Mouse (Mus musculus) urinary bladder, postnatal 10 days (tissue): ENCODE data around the gene Krtap10-10.
"Not testable (repeated sequence)": the region's sequence is repeated elsewhere in the genome, so short reads cannot be mapped to it uniquely, and the experiment has no call there.

Source experiments
- DNase-seq: peaks from one replicate; pipeline ENCODE4 v3.0.0; 2022; ENCODE audit warnings: low spot score

Krtap10-10 gene

DNA sequence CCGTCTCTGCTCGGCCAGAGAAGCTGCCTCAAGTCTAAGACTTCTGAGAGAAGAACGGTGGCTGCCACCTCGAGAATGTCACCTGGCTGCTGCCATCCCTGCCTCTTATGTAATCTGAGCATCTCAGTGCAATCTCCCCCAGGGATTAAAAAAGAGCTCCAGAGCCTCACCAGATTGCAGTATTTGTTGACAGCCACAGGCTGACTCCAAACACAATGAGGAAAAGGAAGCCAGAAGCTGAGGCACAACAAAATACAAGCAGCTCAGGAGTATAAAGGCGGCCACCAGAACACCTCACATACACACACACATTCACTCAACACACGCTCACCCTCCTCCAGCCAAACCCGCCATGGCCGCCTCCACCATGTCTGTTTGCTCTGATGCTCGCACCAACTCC is at the start of gene Krtap10-10:
Gene Krtap10-10 (plus strand): TSS at position 301 of the 400 bp plus-strand sequence.
- no peak for DNase-seq

DNA sequence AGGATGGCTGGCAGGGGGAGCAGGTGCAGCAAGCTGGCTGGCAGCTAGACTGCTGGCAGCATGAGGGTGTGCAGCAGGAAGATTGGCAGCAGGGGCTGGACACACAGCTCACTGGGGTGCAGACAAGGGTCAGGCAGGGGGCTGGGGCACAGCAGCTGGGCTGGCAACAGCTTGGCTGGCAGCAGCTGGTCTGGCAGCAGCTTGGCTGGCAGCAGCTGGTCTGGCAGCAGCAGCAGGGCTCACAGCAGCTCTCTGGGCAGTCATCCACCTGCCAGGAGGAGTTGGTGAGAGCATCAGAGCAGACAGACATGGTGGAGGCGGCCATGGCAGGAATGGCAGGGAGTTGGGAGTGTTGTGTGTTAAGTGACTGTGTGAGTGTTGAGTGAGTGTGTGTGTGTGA is 47.9 kb upstream of the Krtap10-10 start, which contains the start of gene Gm7137:
Gene Gm7137 (minus strand): TSS at position 325 of the 400 bp plus-strand sequence.
- not testable (repeated sequence) for DNase-seq

GRCm38 (mm10) chr10:77788621-77789020 is 47.1 kb upstream of the Krtap10-10 start:
- no peak for DNase-seq

DNA sequence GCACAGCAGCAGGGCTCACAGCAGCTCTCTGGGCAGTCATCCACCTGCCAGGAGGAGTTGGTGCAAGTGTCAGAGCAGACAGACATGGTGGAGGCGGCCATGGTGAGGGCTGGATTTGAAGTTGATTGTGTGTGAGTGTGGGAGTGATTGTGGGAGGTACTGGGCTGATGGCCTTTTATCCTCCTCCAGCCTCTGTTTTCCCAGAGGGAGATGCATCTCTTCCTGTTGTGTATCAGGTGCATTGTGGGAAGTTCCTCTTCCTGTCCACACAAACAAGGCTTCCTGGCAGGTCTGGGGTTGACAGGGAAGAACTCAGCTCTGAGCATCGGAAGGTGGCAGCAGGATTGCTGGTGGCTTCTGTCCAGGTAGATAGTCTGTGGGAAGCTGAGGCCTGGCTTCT is 40.8 kb upstream of the Krtap10-10 start, which contains the start of gene Gm9639:
Gene Gm9639 (minus strand): TSS at position 101 of the 400 bp plus-strand sequence.
- DNase-seq, result no peak

GRCm38 (mm10) chr10:77797677-77798076 is 38.1 kb upstream of the Krtap10-10 start:
- DNase-seq, result no peak

DNA sequence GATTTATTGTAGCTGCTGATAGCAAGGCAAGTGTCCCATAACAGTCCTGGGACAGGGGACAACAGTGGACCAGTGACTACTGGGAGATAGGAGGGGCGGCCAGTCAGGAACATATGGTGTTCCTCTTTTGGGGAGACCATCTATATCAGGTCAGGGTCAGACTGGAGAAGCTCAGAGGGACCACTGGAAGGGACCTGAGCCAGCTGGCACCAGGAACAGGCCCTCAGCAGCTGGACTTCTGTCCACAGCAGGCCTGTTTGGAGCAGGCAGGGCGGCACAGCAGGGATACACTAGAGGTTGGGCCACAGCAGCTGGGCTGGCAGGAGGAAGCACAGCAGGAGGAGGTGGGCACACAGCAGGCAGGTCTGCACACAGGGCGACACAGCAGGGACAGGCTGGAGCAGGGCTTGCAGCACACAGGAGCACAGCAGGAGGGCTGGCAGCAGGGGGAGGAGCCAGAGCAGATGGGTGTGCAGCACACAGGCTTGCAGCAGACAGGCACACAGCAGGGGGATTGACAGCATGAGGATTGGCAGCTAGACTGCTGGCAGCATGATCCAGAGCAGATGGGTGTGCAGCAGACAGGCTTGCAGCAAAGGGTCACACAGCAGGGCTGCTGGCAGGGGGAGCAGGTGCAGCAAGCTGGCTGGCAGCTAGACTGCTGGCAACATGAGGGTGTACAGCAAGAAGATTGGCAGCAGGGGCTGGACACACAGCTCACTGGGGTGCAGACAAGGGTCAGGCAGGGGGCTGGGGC is 37.4 kb upstream of the Krtap10-10 start:
- not testable (repeated sequence) for DNase-seq

DNA sequence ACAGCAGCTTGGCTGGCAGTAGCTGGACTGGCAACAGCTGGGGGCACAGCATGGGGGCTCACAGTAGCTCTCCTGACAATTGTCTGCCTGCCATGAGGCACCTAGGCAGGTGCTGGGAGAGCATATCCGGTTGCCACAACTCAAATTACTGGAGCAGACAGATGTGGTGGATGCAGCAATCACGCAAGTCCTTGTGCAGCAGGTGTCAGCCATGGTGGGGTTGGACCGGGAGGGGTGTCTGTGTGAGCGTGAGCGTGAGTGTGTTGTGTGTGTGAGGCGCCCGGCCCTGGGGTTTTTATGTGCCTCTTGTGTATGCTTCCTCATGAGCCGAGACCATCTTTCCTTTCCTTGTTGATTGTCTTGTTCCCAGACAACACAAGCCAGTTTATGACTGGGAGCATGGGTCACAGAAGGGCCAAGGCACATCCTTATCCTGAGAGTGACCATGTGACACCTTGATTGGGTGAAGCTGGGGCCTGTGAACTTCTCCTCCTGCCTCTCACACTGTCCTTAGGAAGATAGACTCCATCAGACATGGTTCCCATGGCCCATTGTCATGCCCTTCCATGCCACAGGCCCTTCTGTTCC is 36.7 kb upstream of the Krtap10-10 start, which contains the start of gene Gm19668:
Gene Gm19668 (minus strand): TSS at position 213 of the 588 bp plus-strand sequence.
- DNase-seq, result no peak

- no peak for DNase-seq
These were observed 31.7 kb upstream of the Krtap10-10 start for GRCm38 (mm10) chr10:77804095-77804494.

DNA sequence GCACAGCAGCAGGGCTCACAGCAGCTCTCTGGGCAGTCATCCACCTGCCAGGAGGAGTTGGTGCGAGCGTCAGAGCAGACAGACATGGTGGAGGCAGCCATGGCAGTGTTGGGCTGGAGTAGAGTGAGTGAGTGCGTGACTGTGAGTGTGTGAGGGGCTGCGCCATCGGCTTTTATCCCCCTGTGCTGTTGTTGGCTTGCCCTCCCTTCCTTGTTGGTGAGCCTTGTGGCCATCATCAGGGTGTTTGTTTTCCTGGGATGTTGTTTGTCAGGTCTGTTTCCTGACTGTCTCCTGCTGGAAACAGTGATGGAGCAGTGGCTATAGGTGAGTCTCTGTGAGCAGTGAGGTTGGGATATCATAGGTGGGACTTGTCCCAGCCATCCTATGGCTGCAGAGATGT is 24.0 kb upstream of the Krtap10-10 start, which contains the start of gene Gm9507:
Gene Gm9507 (minus strand): TSS at position 101 of the 400 bp plus-strand sequence.
- DNase-seq, result no peak

DNA sequence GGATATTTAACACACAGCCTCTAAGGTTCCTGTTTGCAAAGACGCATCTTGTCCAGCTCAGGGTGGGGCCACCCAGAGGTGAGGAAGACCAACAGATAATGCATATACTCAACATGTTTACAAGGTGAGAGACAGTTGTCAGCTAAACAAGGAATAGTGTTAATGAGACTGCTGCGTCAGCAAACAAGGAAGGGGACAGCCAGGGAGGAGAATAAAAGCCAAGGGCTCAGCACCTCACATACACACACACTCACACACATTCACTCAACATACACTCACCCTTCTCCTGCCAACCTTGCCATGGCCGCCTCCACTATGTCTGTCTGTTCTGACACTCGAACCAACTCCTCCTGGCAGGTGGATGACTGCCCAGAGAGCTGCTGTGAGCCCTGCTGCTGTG is 21.4 kb upstream of the Krtap10-10 start, which contains the start of gene Gm2696:
Gene Gm2696 (plus strand): TSS at position 301 of the 400 bp plus-strand sequence.
- DNase-seq, result no peak

DNA sequence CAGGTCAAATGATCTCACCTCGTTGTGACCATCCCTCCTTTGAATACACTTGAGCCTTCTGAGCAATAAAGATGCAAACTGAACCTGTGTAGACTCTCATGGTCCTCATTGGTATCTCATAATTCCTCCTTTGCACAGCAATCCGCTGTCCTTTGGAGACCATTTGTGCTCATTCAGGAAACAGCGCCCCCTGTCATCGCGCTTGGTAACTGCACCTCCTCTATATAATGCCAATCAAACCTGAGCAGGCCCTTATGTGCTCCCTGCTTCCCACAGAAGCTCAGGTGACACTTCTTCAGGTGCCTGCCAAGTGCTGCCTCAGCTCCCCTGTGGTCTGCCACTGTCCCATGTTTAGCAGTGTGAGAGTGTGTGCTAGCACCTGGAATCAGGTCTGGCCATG is 20.2 kb upstream of the Krtap10-10 start:
- no peak for DNase-seq

- no peak for DNase-seq
These were observed 17.2 kb upstream of the Krtap10-10 start for GRCm38 (mm10) chr10:77818523-77818922.

- DNase-seq, result no peak
These were observed 16.5 kb upstream of the Krtap10-10 start for GRCm38 (mm10) chr10:77819203-77819602.

DNA sequence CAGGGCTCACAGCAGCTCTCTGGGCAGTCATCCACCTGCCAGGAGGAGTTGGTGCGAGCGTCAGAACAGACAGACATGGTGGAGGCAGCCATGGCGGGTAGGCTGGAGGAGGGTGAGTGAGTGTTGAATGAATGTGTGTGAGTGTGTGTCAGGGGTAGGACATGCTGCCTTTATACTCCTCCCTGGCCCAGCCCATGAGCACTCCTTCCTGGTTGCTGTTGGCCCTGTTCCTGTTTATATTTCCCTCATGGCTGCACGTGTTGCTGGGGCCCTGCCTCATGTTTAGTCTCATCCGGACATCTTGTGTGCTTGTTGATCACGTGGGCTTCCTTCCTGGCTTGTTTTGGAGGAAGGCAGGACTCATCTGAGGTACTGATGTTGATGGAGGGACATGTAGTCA is 8.8 kb upstream of the Krtap10-10 start, which contains the start of gene Krtap10-4:
Gene Krtap10-4 (minus strand): TSS at position 145 of the 400 bp plus-strand sequence.
- no peak for DNase-seq

DNA sequence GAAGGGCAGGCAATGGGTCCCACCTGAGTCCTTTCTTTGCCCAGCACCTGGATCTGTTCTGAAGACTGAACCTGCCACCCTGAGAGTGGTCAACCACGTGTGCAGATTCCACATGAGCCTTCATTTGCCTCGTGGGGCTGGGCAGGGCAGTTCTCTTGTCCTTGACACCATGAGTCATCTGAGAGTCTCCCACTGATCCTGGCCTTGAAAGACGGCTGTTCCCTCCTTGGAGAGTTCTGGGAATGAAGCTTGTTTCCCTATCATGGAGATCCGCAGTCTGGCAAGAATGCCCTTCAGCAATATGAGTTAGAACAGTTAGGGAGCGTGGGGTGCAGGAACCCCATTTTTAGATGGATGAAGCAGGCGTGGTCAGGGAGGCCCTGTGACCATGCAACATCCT is 3.3 kb downstream of the Krtap10-10 start:
- DNase-seq, result no peak

DNA sequence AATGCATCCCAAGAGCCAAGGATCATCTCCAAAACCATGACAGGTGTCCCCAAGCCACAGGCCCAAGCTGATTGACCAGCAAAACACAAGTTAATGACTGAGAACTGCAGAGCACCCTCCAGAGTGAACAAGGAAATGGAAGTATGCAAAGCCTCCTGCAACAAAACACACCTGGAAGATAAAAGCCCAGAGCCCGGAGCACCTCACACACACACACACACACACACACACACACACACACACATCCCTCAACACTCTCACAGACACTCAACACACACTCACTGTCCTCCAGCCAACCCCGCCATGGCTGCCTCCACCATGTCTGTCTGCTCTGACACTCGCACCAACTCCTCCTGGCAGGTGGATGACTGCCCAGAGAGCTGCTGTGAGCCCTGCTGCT is 10.8 kb downstream of the Krtap10-10 start, which contains the start of gene Gm36176:
Gene Gm36176 (plus strand): TSS at position 301 of the 400 bp plus-strand sequence.
- no peak for DNase-seq

DNA sequence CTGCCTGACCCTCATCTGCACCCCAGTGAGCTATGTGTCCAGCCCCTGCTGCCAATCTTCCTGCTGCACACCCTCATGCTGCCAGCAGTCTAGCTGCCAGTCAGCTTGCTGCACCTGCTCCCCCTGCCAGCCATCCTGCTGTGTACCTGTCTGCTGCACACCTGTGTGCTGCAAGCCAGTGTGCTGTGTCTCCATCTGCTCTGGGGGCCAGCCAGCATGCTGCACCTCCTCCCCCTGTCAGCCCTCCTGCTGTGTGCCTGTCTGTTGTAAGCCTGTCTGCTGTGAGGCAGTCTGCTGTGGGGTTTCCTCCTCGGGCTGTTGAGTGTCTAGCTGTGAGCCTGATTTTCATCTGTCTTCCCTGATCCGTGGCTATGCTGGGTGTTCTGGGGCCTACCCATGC is 11.2 kb downstream of the Krtap10-10 start:
- DNase-seq, result no peak

DNA sequence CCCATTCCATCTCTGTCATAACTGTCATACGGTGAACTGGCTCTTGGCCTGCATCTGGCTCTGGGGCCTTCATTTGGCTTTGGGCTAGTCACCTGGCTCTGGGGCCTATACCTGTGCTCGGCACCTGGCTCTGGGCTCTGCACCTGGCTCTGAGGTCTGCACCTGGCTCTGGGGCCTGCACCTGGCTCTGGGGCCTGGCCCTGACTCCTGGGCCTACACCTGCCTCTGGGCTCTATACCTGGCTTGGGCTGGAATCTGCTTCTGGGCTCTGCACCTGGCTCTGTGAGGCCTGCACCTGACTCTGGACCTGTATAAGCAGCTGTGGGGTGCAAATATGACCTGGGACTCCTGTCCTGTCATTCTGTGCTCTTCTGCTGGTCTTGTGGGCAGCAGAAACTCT is 11.8 kb downstream of the Krtap10-10 start:
- DNase-seq, result no peak

DNA sequence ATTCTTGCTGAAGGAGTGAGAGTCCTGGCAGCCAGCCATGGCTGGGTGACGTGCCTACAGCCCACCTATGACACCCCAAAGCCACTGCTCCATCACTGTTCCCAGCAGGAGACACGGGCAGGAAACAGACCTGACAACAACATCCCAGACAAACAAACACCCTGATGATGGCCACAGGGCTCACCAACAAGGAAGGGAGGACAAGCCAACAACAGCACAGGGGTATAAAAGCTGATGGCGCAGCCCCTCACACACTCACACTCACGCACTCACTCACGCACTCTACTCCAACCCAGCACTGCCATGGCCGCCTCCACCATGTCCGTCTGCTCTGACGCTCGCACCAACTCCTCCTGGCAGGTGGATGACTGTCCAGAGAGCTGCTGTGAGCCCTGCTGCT is 16.8 kb downstream of the Krtap10-10 start, which contains the start of gene Gm10318:
Gene Gm10318 (plus strand): TSS at position 301 of the 400 bp plus-strand sequence.
- DNase-seq, result no peak

DNA sequence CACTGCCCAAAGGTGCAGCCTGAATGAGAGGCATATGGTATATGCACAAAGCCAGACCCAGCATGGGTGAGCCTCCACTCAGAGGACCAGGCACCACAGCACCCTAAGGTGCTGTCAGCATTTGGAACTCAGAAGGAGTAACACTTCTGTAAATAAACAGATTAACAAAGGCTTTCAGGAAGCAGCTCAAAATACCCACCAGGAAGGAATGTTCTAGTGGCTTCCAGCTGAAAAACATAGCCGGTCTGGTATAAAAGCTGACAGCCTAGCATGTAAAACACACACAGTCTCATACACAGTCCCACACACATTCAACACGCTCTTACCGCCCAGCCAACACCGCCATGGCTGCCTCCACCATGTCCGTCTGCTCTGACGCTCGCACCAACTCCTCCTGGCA is 25.9 kb downstream of the Krtap10-10 start, which contains the start of gene Gm3285:
Gene Gm3285 (plus strand): TSS at position 301 of the 400 bp plus-strand sequence.
- DNase-seq, result no peak

DNA sequence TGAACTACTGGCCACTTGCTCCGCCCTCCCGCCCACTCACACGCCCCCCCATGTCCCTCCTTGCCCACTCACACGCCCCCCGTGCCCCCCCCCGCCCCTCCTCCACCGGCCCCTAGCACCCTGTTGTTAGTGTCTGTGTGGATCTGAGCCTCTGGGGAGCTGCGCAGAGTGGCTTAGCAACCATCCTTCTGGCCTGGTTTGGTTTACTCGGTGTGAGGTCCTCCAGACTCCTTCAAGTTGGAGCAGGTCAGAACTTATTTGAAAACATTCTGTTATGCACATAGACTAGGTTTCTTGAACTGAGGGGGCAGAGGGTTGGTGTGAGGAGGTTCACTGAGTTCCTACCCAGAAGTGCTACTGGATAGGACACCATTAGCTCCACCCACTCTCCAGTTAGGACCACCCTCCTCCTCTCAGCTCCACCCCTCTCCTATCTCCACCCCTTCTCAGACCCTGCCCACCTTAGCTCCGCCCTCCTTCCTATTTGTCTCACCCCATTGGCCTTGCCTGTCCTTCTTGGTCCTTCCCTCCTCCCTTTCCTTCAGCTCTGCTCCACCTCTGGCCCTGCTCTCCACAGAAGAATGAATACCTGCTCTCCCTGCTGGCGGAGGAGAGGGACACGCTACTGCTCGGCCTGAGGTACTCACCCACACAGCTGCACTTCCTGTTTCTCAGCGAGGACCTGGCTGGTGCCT is 28.5 kb downstream of the Krtap10-10 start:
- DNase-seq, result no peak

- no peak for DNase-seq
These were observed 29.0 kb downstream of the Krtap10-10 start for GRCm38 (mm10) chr10:77864762-77865143.
